Mouse (Mus musculus) G1E (cell line): ENCODE measurements around the gene Setd6. TPM values are rescaled to one million over a fixed set of nuclear protein-coding genes. Genes with fewer than 3 reads are reported as not detected.

Experiments used
- ATAC-seq: 2 replicates; pipeline ENCODE4 v1.8.0; 2016; ENCODE audit warnings: mild to moderate bottlenecking; ENCODE audit not compliant: insufficient number of reproducible peaks, poor library complexity, low FRiP score, severe bottlenecking; ENCODE audit errors: extremely low read depth
- DNase-seq: peaks from one replicate; pipeline ENCODE4 v3.0.0; 2012; ENCODE audit warnings: low spot score
- H3K27me3 ChIP-seq: 2 replicates; pipeline ENCODE4 v1.6.1; 2012; ENCODE audit warnings: mild to moderate bottlenecking, low read length, inconsistent platforms; ENCODE audit not compliant: insufficient read depth
- H3K36me3 ChIP-seq: replicated peaks from 2 replicates; pipeline ENCODE3; 2012; ENCODE audit warnings: mild to moderate bottlenecking, inconsistent platforms
- H3K4me1 ChIP-seq: 2 replicates; pipeline ENCODE4 v1.6.1; 2012; ENCODE audit warnings: low read depth, low read length, inconsistent platforms, mixed read lengths; ENCODE audit not compliant: insufficient read depth
- H3K4me3 ChIP-seq: 2 replicates; pipeline ENCODE4 v1.5.1; 2012; ENCODE audit warnings: low read depth, mild to moderate bottlenecking, inconsistent platforms, low read length, moderate library complexity, mixed read lengths
- H3K9me3 ChIP-seq: replicated peaks from 2 replicates; pipeline ENCODE4 v1.6.1; 2012; ENCODE audit warnings: inconsistent platforms
- CTCF ChIP-seq: IDR thresholded peaks from 2 replicates; pipeline ENCODE4 v1.5.1; 2012; ENCODE audit warnings: low read depth, low read length, inconsistent platforms, mixed read lengths
- GATA1 ChIP-seq: IDR thresholded peaks from 2 replicates; pipeline ENCODE4 v1.6.1; 2012; ENCODE audit warnings: borderline replicate concordance, low read length, inconsistent platforms, mixed read lengths
- GATA2 ChIP-seq: IDR thresholded peaks from 2 replicates; pipeline ENCODE4 v1.6.1; 2012; ENCODE audit warnings: low read depth, low read length, inconsistent platforms, borderline replicate concordance
- POLR2AphosphoS5 ChIP-seq: IDR thresholded peaks from 2 replicates; pipeline ENCODE4 v1.6.1; 2012; ENCODE audit warnings: low read depth, low read length, inconsistent platforms; ENCODE audit not compliant: insufficient replicate concordance
- TAL1 ChIP-seq: conservative IDR thresholded peaks from 2 replicates; pipeline ENCODE4 v1.6.1; 2012; ENCODE audit warnings: low read depth, low read length, inconsistent platforms, mixed read lengths
- polyA plus RNA-seq: library from polyadenylated mRNA; stranded (reverse); fragments of >175 nt; gene quantifications from 2 replicates; pipeline ENCODE4 v1.2.3, GENCODE M21; 2012
- total RNA-seq, 2 experiments: library from RNA; stranded (forward) in 1 of 2; stranded (reverse) in 1 of 2; fragments of 200-1000 nt in 1 of 2; fragments of >200 nt in 1 of 2; fragmentation: Nextera tagmentation in 1 of 2; gene quantifications; 2 replicates each; pipeline ENCODE4 v1.2.3; 2014 to 2017

Gene Setd6
- total RNA-seq (2014; fragmentation: Nextera tagmentation) (48.5 and 68.4 TPM in 2 replicates), total RNA-seq (2017) (42.2 and 48.3 TPM in 2 replicates), polyA plus RNA-seq (14.9 and 19.0 TPM in 2 replicates)

DNA sequence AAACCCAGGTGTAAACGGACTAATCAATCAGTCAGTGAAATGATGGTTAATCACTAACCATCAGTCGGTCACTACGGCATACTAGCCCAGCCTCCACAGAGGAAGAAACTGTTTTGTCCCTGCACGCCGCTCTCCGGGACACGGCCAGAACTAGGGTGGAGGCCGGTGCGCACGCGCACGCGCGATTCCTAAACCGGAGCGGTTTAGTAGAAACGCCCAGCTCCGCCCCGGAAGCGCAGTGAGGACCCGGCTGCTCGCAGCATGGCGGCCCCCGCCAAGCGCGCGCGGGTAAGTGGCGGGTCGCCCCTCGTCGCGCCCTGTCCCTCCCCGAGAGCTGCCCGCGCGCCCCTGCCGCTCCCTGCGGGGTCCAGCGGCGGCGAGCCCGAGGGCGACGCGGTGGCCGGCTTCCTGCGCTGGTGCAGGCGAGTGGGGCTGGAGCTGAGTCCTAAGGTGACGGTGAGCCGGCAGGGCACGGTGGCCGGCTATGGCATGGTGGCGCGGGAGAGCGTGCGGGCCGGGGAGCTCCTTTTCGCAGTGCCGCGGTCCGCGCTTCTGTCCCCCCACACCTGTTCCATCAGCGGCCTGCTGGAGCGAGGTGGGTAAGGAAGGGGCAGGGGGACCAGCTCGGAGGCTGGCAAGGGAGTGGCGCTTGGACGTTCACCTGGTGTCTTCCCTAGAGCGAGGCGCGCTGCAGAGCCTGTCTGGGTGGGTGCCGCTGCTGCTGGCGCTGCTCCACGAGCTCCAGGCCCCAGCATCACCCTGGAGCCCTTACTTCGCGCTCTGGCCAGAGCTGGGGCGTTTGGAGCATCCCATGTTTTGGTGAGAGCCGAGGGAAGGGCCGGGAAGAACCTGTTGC is at the start of gene Setd6:
Gene Setd6, plus strand, starts transcription at position 206 of the 856 bp plus-strand sequence.
- Histone ChIP-seq H3K36me3 (peaks cover 47% of the 10 kb centered on the region), H3K4me3 (peak within 1 kb of the TSS; percentile 98), H3K4me1 (peaks cover 63% of the 10 kb centered on the region), H3K9me3 (no peaks in the 10 kb centered on the region), H3K27me3 (peaks cover 7% of the 10 kb centered on the region; the same call in 1 of the 2 replicates)
- TF ChIP-seq POLR2AphosphoS5, result no peak
- peak; percentile 66 for ATAC-seq
- DNase-seq, result peak; percentile 96

DNA sequence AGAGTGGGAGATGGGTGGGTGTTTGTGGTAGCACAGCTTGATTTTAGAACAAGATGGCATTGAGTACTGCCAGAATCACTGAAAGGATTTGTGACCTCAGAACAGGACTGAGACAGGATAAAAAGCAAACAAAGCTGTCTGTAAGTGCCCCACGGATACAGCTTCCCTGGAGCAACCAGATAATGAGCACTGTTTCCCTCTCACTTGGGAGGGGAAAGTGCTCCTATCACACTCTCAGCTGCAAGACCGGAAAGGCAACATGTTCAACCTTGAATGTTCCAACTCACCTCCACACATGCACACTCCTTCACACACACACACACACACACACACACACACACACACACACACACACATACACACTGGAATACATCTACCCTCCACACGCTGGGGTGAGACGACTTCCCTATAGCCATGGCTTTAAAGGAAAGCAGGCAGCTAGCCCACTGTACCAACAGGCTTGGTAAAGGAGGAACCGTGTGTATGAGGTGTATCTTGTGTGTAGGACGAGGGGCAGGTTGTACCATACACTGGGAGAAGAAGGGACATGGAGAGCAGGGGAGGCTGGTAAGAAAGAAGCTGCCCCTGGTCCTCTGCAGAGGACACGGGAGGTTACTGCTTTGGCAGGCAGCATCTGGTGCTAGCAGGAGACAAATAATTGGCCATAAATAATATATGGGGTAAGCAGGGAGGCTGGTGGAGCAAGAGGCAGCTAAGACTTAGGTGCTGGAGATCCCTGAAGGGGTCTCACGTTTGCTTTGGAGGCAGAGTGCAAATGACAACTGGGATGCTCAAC is 47.3 kb upstream of the Setd6 start:
- Histone ChIP-seq H3K36me3 (no peaks in the 10 kb centered on the region), H3K27me3 (peaks cover 25% of the 10 kb centered on the region), H3K4me1 (peaks cover 1% of the 10 kb centered on the region), H3K4me3 (no peak overlapping the region), H3K9me3 (no peaks in the 10 kb centered on the region)
- no peak for ATAC-seq
- DNase-seq, result no peak
- TF ChIP-seq POLR2AphosphoS5 (no peak), GATA1 (no peak), TAL1 (no peak), GATA2 (no peak), CTCF (no peak)

DNA sequence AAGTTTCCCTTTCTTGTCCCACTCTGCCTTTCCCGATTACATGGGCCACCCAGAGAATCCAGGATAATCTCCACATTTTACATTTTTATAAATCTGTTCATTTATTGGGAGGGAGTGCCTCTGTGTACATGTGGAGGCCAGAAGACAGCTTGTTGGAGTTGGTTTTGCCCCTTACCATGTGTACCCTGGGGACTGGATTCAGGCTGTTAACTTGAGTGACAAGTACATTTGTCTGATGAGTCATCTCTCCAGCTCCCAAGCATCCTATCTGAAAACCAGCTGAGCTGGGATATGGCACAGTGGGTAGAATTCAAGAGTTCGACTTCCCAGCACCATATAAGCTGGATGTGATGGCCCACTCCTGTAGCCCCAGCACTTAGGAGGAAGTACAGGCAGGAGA is 45.7 kb upstream of the Setd6 start:
- Histone ChIP-seq H3K4me1 (no peaks in the 10 kb centered on the region), H3K27me3 (peaks cover 28% of the 10 kb centered on the region), H3K36me3 (no peaks in the 10 kb centered on the region), H3K9me3 (no peaks in the 10 kb centered on the region), H3K4me3 (no peak overlapping the region)
- TF ChIP-seq TAL1, result no peak
- TF ChIP-seq POLR2AphosphoS5, result no peak
- TF ChIP-seq GATA1, result no peak
- TF ChIP-seq CTCF, result no peak
- TF ChIP-seq GATA2, result no peak
- no peak for ATAC-seq
- DNase-seq, result no peak

DNA sequence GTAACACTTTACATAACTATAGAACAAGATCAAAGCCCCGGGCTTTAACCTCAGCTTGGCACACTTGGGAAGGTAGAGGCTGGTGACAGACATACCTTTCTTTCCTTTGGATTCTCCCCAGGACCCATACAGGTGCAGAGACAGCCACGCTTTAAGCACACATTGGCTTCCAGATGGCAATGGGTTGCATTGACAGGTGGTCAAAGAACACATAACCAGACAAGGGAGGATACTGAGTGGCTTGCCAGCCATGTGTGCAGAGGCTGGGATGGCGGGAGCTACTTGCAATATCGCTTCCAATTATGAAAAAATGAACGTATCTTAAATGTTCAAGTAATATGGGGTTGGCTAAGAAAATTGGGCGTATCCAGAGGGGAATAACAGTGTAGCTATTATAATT is 43.8 kb upstream of the Setd6 start:
- Histone ChIP-seq H3K36me3 (no peaks in the 10 kb centered on the region), H3K4me1 (no peaks in the 10 kb centered on the region), H3K9me3 (no peaks in the 10 kb centered on the region), H3K4me3 (no peak overlapping the region), H3K27me3 (peaks cover 23% of the 10 kb centered on the region)
- no peak for TF ChIP-seq CTCF
- TF ChIP-seq GATA1, result no peak
- no peak for TF ChIP-seq GATA2
- TF ChIP-seq POLR2AphosphoS5, result no peak
- TF ChIP-seq TAL1, result no peak
- DNase-seq, result no peak
- ATAC-seq, result no peak

DNA sequence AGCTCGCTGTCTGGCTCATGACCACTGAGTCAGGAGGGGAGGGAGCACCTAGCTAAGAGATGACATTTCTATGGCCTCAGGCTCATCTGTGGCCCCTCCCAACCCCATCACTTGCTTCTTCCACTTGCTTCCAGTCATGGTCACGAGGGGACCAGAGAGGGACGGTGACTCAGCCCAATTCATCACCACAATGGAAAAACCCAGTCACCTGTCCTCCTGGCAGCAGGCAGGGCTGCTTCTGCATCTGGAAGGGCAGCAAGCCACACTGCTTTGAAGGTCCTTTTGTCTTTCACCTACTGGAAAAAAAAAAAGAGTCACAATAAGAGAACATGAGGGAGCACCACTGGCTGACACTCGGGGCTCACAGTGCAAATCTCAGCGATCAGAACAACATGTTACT is 42.9 kb upstream of the Setd6 start:
- TF ChIP-seq CTCF (no peak), GATA1 (no peak), TAL1 (no peak), POLR2AphosphoS5 (no peak), GATA2 (no peak)
- ATAC-seq (no peak), DNase-seq (no peak)
- Histone ChIP-seq H3K4me3 (no peak overlapping the region), H3K9me3 (peaks cover 3% of the 10 kb centered on the region), H3K36me3 (no peaks in the 10 kb centered on the region), H3K4me1 (no peaks in the 10 kb centered on the region), H3K27me3 (peaks cover 25% of the 10 kb centered on the region)

DNA sequence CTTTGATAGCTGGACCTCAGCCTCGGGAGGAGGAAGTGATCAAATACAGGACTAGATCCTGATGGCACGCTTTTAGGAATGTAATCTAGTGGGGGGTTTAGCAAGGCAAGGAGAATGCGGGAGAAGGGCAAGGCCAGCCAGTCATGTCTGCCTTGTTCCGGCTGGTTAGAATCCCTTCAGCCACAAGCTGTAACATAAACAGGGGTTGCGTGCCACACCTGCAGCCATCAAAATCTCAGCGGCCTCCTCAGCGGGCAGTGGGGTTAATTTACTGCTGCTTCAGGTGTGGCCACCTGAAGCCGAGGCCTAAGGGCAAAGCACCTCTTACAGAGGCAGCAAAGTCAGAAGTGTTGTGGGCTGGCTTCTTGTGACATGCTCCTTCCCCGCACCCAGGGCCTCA is 39.0 kb upstream of the Setd6 start, which contains the start of gene Ndrg4:
Gene Ndrg4, plus strand, starts transcription at position 350 of the 400 bp plus-strand sequence.
- no peaks in the 10 kb centered on the region for H3K4me1 ChIP-seq
- TF ChIP-seq CTCF, result no peak
- TF ChIP-seq GATA1, result no peak
- TF ChIP-seq GATA2, result no peak
- no peak for TF ChIP-seq TAL1
- no peak for TF ChIP-seq POLR2AphosphoS5
- no peak within 1 kb of the TSS for H3K4me3 ChIP-seq
- H3K9me3 ChIP-seq, result peaks cover 8% of the 10 kb centered on the region
- DNase-seq (no peak), ATAC-seq (no peak)
- H3K36me3 ChIP-seq, result no peaks in the 10 kb centered on the region
- peaks cover 31% of the 10 kb centered on the region for H3K27me3 ChIP-seq
